Mouse (Mus musculus): Measurements from ENCODE around the gene AU015836. TPM values are rescaled to one million over a fixed set of nuclear protein-coding genes. Genes with fewer than 3 reads are reported as not detected.

Gene AU015836
- 0.06 TPM in 1 of 2 replicates, not detected in the other for polyA plus RNA-seq (2012; rRNA removed)

DNA sequence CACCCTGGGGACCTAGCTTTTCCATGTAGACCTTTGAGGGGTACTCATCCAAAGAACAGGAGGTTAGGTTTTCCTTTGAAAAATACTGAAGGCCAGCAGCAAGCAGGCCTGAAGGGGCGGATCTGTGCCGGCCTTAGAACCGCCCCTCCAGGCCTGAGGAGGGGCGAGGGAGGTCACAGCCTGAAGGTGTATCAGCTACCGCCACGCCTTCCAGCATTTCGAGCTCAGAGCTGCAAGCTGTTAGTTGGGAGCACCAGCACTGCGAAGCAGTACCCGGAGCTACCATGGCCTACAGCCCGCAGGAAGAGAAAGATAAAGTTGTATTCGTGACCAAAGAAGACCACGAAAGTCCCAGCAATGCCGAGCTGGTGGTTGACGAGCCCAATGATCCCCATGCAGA is at the start of gene AU015836:
TSS of gene AU015836 (plus strand) at position 216 of the 400 bp plus-strand sequence.
- TF ChIP-seq CTCF (conservative IDR thresholded peaks at IDR 0.05; ENCODE audit: insufficient read depth, insufficient read length, low read depth, low read length) (no peak), POLR2A (IDR thresholded peaks at IDR 0.05; ENCODE audit: low read depth, low read length) (no peak)
- Histone ChIP-seq H3K4me3 (ENCODE audit: insufficient read depth, low read depth, low read length) (no peak within 1 kb of the TSS), H3K36me3 (ENCODE audit: control insufficient read depth, insufficient read depth, low read length) (no peaks in the 10 kb centered on the region), H3K27me3 (replicated peaks; ENCODE audit: control insufficient read depth, insufficient read depth, low read length) (no peaks in the 10 kb centered on the region), H3K27ac (ENCODE audit: insufficient read depth, low read depth, low read length) (no peak within 1 kb of the TSS), H3K4me1 (ENCODE audit: control insufficient read depth, insufficient read depth, low read length) (no peaks in the 10 kb centered on the region)
- DNase-seq = no peak
- WGBS = 63% methylated on average over 14 of the region's 14 CpGs

- Histone ChIP-seq H3K4me3 (ENCODE audit: insufficient read depth, low read depth, low read length) (no peak overlapping the region), H3K27ac (ENCODE audit: insufficient read depth, low read depth, low read length) (no peak overlapping the region), H3K4me1 (ENCODE audit: control insufficient read depth, insufficient read depth, low read length) (no peaks in the 10 kb centered on the region), H3K27me3 (replicated peaks; ENCODE audit: control insufficient read depth, insufficient read depth, low read length) (no peaks in the 10 kb centered on the region), H3K36me3 (ENCODE audit: control insufficient read depth, insufficient read depth, low read length) (no peaks in the 10 kb centered on the region)
- TF ChIP-seq CTCF (conservative IDR thresholded peaks at IDR 0.05; ENCODE audit: insufficient read depth, insufficient read length, low read depth, low read length) (no peak), POLR2A (IDR thresholded peaks at IDR 0.05; ENCODE audit: low read depth, low read length) (no peak)
- whole genome bisulfite sequencing = 40% methylated on average over 3 of the region's 3 CpGs
- no peak for DNase-seq
These were observed 49.4 kb upstream of the AU015836 start for GRCm38 (mm10) chrX:93919017-93919416.

DNA sequence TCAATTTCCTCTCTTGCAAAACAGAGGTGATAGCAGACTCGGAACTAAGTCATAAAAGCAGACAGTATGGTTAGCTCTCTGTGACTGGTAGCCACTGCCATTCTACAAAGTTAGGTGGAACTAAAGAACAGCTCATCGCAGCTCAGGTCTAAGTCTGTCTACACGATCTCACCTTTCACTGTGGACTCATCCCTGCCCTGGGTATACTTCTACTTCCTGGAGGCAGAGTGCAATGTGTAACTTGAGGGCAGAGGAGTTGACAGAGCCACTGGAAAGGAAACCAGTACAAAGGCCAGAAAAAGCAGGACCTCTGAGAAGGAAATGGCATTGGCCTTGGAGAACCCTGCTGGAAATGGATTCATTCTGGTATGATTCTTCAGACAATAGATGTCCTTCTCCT is 40.1 kb upstream of the AU015836 start:
- TF ChIP-seq POLR2A (IDR thresholded peaks at IDR 0.05; ENCODE audit: low read depth, low read length) (no peak), CTCF (conservative IDR thresholded peaks at IDR 0.05; ENCODE audit: insufficient read depth, insufficient read length, low read depth, low read length) (no peak)
- H3K27me3 ChIP-seq (replicated peaks; ENCODE audit: control insufficient read depth, insufficient read depth, low read length) = no peaks in the 10 kb centered on the region
- no peaks in the 10 kb centered on the region for H3K36me3 ChIP-seq (ENCODE audit: control insufficient read depth, insufficient read depth, low read length)
- H3K4me3 ChIP-seq (ENCODE audit: insufficient read depth, low read depth, low read length) = no peak overlapping the region
- 41% methylated on average over 3 of the region's 3 CpGs for WGBS
- H3K4me1 ChIP-seq (ENCODE audit: control insufficient read depth, insufficient read depth, low read length) = no peaks in the 10 kb centered on the region
- H3K27ac ChIP-seq (ENCODE audit: insufficient read depth, low read depth, low read length) = no peak overlapping the region; the same call in 1 of the 2 replicates
- peak; percentile 35 for DNase-seq

GRCm38 (mm10) chrX:93928794-93929193 is 39.7 kb upstream of the AU015836 start:
- H3K27me3 ChIP-seq (replicated peaks; ENCODE audit: control insufficient read depth, insufficient read depth, low read length) = no peaks in the 10 kb centered on the region
- H3K27ac ChIP-seq (ENCODE audit: insufficient read depth, low read depth, low read length) = no peak overlapping the region
- WGBS = 57% methylated on average over 1 of the region's 1 CpGs
- TF ChIP-seq POLR2A (IDR thresholded peaks at IDR 0.05; ENCODE audit: low read depth, low read length) (no peak), CTCF (conservative IDR thresholded peaks at IDR 0.05; ENCODE audit: insufficient read depth, insufficient read length, low read depth, low read length) (no peak)
- H3K4me3 ChIP-seq (ENCODE audit: insufficient read depth, low read depth, low read length) = no peak overlapping the region
- H3K36me3 ChIP-seq (ENCODE audit: control insufficient read depth, insufficient read depth, low read length) = no peaks in the 10 kb centered on the region
- H3K4me1 ChIP-seq (ENCODE audit: control insufficient read depth, insufficient read depth, low read length) = no peaks in the 10 kb centered on the region
- peak; percentile 22 for DNase-seq

- Histone ChIP-seq H3K36me3 (ENCODE audit: control insufficient read depth, insufficient read depth, low read length) (no peaks in the 10 kb centered on the region), H3K4me1 (ENCODE audit: control insufficient read depth, insufficient read depth, low read length) (no peaks in the 10 kb centered on the region), H3K27me3 (replicated peaks; ENCODE audit: control insufficient read depth, insufficient read depth, low read length) (no peaks in the 10 kb centered on the region), H3K27ac (ENCODE audit: insufficient read depth, low read depth, low read length) (no peak overlapping the region), H3K4me3 (ENCODE audit: insufficient read depth, low read depth, low read length) (no peak overlapping the region)
- no peak for TF ChIP-seq POLR2A (IDR thresholded peaks at IDR 0.05; ENCODE audit: low read depth, low read length)
- TF ChIP-seq CTCF (conservative IDR thresholded peaks at IDR 0.05; ENCODE audit: insufficient read depth, insufficient read length, low read depth, low read length) = no peak
- no peak for DNase-seq
- 84% methylated on average over 3 of the region's 3 CpGs for WGBS
These were observed 36.8 kb upstream of the AU015836 start for GRCm38 (mm10) chrX:93931694-93932093.

- TF ChIP-seq POLR2A (IDR thresholded peaks at IDR 0.05; ENCODE audit: low read depth, low read length) (no peak), CTCF (conservative IDR thresholded peaks at IDR 0.05; ENCODE audit: insufficient read depth, insufficient read length, low read depth, low read length) (peak; percentile 64)
- Histone ChIP-seq H3K27ac (ENCODE audit: insufficient read depth, low read depth, low read length) (no peak overlapping the region), H3K36me3 (ENCODE audit: control insufficient read depth, insufficient read depth, low read length) (no peaks in the 10 kb centered on the region), H3K27me3 (replicated peaks; ENCODE audit: control insufficient read depth, insufficient read depth, low read length) (no peaks in the 10 kb centered on the region), H3K4me1 (ENCODE audit: control insufficient read depth, insufficient read depth, low read length) (no peaks in the 10 kb centered on the region), H3K4me3 (ENCODE audit: insufficient read depth, low read depth, low read length) (no peak overlapping the region)
- WGBS = 25% methylated on average over 1 of the region's 1 CpGs
- peak; percentile 39 for DNase-seq
These were observed 11.7 kb upstream of the AU015836 start for GRCm38 (mm10) chrX:93956727-93957126.

DNA sequence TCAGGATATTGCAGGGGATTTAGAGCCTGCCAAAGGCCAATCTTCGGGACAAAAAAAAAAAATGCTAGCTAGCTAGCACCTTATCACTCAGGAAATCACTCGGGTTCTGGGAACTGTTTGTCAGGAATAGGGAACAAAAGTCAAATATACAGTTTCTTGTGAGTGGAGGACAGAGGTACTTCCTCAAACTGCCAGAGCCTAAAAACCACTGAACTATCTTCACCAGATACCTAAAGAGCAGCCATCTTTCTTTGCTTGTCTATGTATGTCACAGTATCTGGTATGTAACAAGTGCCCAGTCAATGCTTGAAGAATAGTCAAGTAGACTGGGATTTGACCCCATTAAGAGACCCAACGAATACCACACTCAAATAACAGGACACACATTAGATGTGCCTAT is 10.0 kb upstream of the AU015836 start:
- no peak for DNase-seq
- no peak overlapping the region for H3K4me3 ChIP-seq (ENCODE audit: insufficient read depth, low read depth, low read length)
- TF ChIP-seq CTCF (conservative IDR thresholded peaks at IDR 0.05; ENCODE audit: insufficient read depth, insufficient read length, low read depth, low read length) (no peak), POLR2A (IDR thresholded peaks at IDR 0.05; ENCODE audit: low read depth, low read length) (no peak)
- H3K36me3 ChIP-seq (ENCODE audit: control insufficient read depth, insufficient read depth, low read length) = no peaks in the 10 kb centered on the region
- H3K27ac ChIP-seq (ENCODE audit: insufficient read depth, low read depth, low read length) = no peak overlapping the region
- 53% methylated on average over 3 of the region's 3 CpGs for WGBS
- no peaks in the 10 kb centered on the region for H3K4me1 ChIP-seq (ENCODE audit: control insufficient read depth, insufficient read depth, low read length)
- no peaks in the 10 kb centered on the region for H3K27me3 ChIP-seq (replicated peaks; ENCODE audit: control insufficient read depth, insufficient read depth, low read length)

All from kidney, adult 2 months (tissue).